Mouse (Mus musculus): ENCODE measurements at regions not wholly inside any gene's neighbourhood (a gene's known extent, or its start where the extent isn't known, plus 50 kb on each side); places are given as distances from the start of the nearest gene placed in this dataset.

GRCm38 (mm10) chr10:84054551-84055336, 332.1 kb downstream of the 1500009L16Rik start:
- H3K27ac ChIP-seq, result peak overlapping the region; percentile 8; the same call in 1 of the 2 replicates
- no peak overlapping the region for H3K4me2 ChIP-seq (replicated peaks)
- H3K27me3 ChIP-seq, result no peaks in the 10 kb centered on the region
- 67% methylated on average over 6 of the region's 6 CpGs for WGBS
- H3K9me3 ChIP-seq, result no peaks in the 10 kb centered on the region
- H3K4me1 ChIP-seq, result peaks cover 20% of the 10 kb centered on the region
- H3K4me3 ChIP-seq, result no peak overlapping the region
- ATAC-seq (ENCODE audit: insufficient number of reproducible peaks, insufficient read depth, low FRiP score, low TSS enrichment), result no peak
- no peaks in the 10 kb centered on the region for H3K36me3 ChIP-seq
- H3K9ac ChIP-seq, result no peak overlapping the region

GRCm38 (mm10) chr10:84055402-84056167, 332.9 kb downstream of the 1500009L16Rik start:
- Histone ChIP-seq H3K27ac (peak overlapping the region; percentile 8; the same call in 1 of the 2 replicates), H3K36me3 (no peaks in the 10 kb centered on the region), H3K4me1 (peaks cover 27% of the 10 kb centered on the region), H3K4me2 (replicated peaks) (no peak overlapping the region), H3K27me3 (no peaks in the 10 kb centered on the region), H3K9me3 (no peaks in the 10 kb centered on the region), H3K9ac (no peak overlapping the region), H3K4me3 (no peak overlapping the region)
- no peak for ATAC-seq (ENCODE audit: insufficient number of reproducible peaks, insufficient read depth, low FRiP score, low TSS enrichment)
- WGBS, result 60% methylated on average over 10 of the region's 10 CpGs

- ATAC-seq (ENCODE audit: insufficient number of reproducible peaks, insufficient read depth, low FRiP score, low TSS enrichment), result no peak
- Histone ChIP-seq H3K27me3 (no peaks in the 10 kb centered on the region), H3K36me3 (no peaks in the 10 kb centered on the region), H3K4me1 (peaks cover 32% of the 10 kb centered on the region), H3K4me3 (no peak overlapping the region), H3K27ac (no peak overlapping the region), H3K9me3 (no peaks in the 10 kb centered on the region), H3K9ac (no peak overlapping the region), H3K4me2 (replicated peaks) (no peak overlapping the region)
- 88% methylated on average over 14 of the region's 14 CpGs for WGBS
Observed at GRCm38 (mm10) chr10:84056323-84057169, 333.9 kb downstream of the 1500009L16Rik start.

GRCm38 (mm10) chr10:84058301-84058700, 335.6 kb downstream of the 1500009L16Rik start:
- Histone ChIP-seq H3K9ac (no peak overlapping the region), H3K4me3 (no peak overlapping the region), H3K4me2 (replicated peaks) (no peak overlapping the region), H3K27ac (no peak overlapping the region), H3K4me1 (peaks cover 32% of the 10 kb centered on the region), H3K36me3 (no peaks in the 10 kb centered on the region), H3K27me3 (no peaks in the 10 kb centered on the region), H3K9me3 (no peaks in the 10 kb centered on the region)
- WGBS, result 93% methylated on average over 2 of the region's 2 CpGs
- no peak for ATAC-seq (ENCODE audit: insufficient number of reproducible peaks, insufficient read depth, low FRiP score, low TSS enrichment)

GRCm38 (mm10) chr10:84059646-84060491, 337.2 kb downstream of the 1500009L16Rik start:
- Histone ChIP-seq H3K9ac (no peak overlapping the region), H3K4me2 (replicated peaks) (no peak overlapping the region), H3K27me3 (no peaks in the 10 kb centered on the region), H3K9me3 (no peaks in the 10 kb centered on the region), H3K4me1 (peaks cover 30% of the 10 kb centered on the region), H3K27ac (peak overlapping the region; percentile 55; the same call in 1 of the 2 replicates), H3K4me3 (no peak overlapping the region), H3K36me3 (no peaks in the 10 kb centered on the region)
- WGBS, result 68% methylated on average over 9 of the region's 9 CpGs
- 0 out of 2 replicates have a peak, but pooled peaks have one; percentile 31 for ATAC-seq (ENCODE audit: insufficient number of reproducible peaks, insufficient read depth, low FRiP score, low TSS enrichment)

GRCm38 (mm10) chr10:84060492-84061218, 338.0 kb downstream of the 1500009L16Rik start:
- Histone ChIP-seq H3K9me3 (no peaks in the 10 kb centered on the region), H3K27me3 (no peaks in the 10 kb centered on the region), H3K4me2 (replicated peaks) (no peak overlapping the region), H3K4me3 (no peak overlapping the region), H3K4me1 (peaks cover 24% of the 10 kb centered on the region), H3K9ac (no peak overlapping the region), H3K27ac (no peak overlapping the region), H3K36me3 (no peaks in the 10 kb centered on the region)
- no peak for ATAC-seq (ENCODE audit: insufficient number of reproducible peaks, insufficient read depth, low FRiP score, low TSS enrichment)
- 22% methylated on average over 7 of the region's 7 CpGs for WGBS

- Histone ChIP-seq H3K36me3 (no peaks in the 10 kb centered on the region), H3K9ac (no peak overlapping the region), H3K9me3 (no peaks in the 10 kb centered on the region), H3K4me2 (replicated peaks) (no peak overlapping the region), H3K27me3 (no peaks in the 10 kb centered on the region), H3K4me3 (no peak overlapping the region), H3K4me1 (no peaks in the 10 kb centered on the region), H3K27ac (no peak overlapping the region)
- 72% methylated on average over 4 of the region's 4 CpGs for WGBS
- ATAC-seq (ENCODE audit: insufficient number of reproducible peaks, insufficient read depth, low FRiP score, low TSS enrichment), result no peak
Observed at GRCm38 (mm10) chr10:84067052-84067650, 344.5 kb downstream of the 1500009L16Rik start.

- no peak overlapping the region for H3K4me2 ChIP-seq (replicated peaks)
- H3K9me3 ChIP-seq, result no peaks in the 10 kb centered on the region
- H3K27me3 ChIP-seq, result no peaks in the 10 kb centered on the region
- H3K4me1 ChIP-seq, result no peaks in the 10 kb centered on the region
- no peaks in the 10 kb centered on the region for H3K36me3 ChIP-seq
- H3K9ac ChIP-seq, result no peak overlapping the region
- ATAC-seq (ENCODE audit: insufficient number of reproducible peaks, insufficient read depth, low FRiP score, low TSS enrichment), result no peak
- H3K27ac ChIP-seq, result 0 out of 2 replicates have a peak overlapping the region, but pooled peaks have one; percentile 17
- H3K4me3 ChIP-seq, result no peak overlapping the region
- 67% methylated on average over 9 of the region's 9 CpGs for WGBS
Observed at GRCm38 (mm10) chr10:84069806-84070205, 347.1 kb downstream of the 1500009L16Rik start.

- Histone ChIP-seq H3K36me3 (no peaks in the 10 kb centered on the region), H3K9me3 (no peaks in the 10 kb centered on the region), H3K9ac (no peak overlapping the region), H3K4me3 (no peak overlapping the region), H3K4me1 (no peaks in the 10 kb centered on the region), H3K27ac (no peak overlapping the region), H3K27me3 (no peaks in the 10 kb centered on the region), H3K4me2 (replicated peaks) (no peak overlapping the region)
- WGBS, result 73% methylated on average over 12 of the region's 12 CpGs
- ATAC-seq (ENCODE audit: insufficient number of reproducible peaks, insufficient read depth, low FRiP score, low TSS enrichment), result no peak
Observed at GRCm38 (mm10) chr10:84072866-84073483, 350.3 kb downstream of the 1500009L16Rik start.

- Histone ChIP-seq H3K9me3 (no peaks in the 10 kb centered on the region), H3K36me3 (no peaks in the 10 kb centered on the region), H3K9ac (no peak overlapping the region), H3K4me3 (no peak overlapping the region), H3K27ac (no peak overlapping the region), H3K4me2 (replicated peaks) (no peak overlapping the region), H3K4me1 (peaks cover 4% of the 10 kb centered on the region), H3K27me3 (no peaks in the 10 kb centered on the region)
- 74% methylated on average over 4 of the region's 4 CpGs for WGBS
- ATAC-seq (ENCODE audit: insufficient number of reproducible peaks, insufficient read depth, low FRiP score, low TSS enrichment), result no peak
Observed at GRCm38 (mm10) chr10:84075581-84075980, 352.9 kb downstream of the 1500009L16Rik start.
